Mouse (Mus musculus) small intestine, adult 2 months (tissue): Measurements from ENCODE around the gene Tmem205.

ENCODE experiments used
- CTCF ChIP-seq: fragments of 200-500 bp; IDR thresholded peaks from 2 replicates; pipeline ENCODE4 v1.5.1; 2012; ENCODE audit warnings: low read depth, mild to moderate bottlenecking, control low read depth, inconsistent platforms, low read length, moderate library complexity, mixed read lengths; ENCODE audit not compliant: insufficient replicate concordance, insufficient read length; ENCODE audit errors: extremely low read depth
- POLR2A ChIP-seq: fragments of 200-500 bp; IDR thresholded peaks from 2 replicates; pipeline ENCODE4 v1.6.1; 2012; ENCODE audit warnings: low read depth, mild to moderate bottlenecking, control low read depth, inconsistent platforms, low read length, moderate library complexity

DNA sequence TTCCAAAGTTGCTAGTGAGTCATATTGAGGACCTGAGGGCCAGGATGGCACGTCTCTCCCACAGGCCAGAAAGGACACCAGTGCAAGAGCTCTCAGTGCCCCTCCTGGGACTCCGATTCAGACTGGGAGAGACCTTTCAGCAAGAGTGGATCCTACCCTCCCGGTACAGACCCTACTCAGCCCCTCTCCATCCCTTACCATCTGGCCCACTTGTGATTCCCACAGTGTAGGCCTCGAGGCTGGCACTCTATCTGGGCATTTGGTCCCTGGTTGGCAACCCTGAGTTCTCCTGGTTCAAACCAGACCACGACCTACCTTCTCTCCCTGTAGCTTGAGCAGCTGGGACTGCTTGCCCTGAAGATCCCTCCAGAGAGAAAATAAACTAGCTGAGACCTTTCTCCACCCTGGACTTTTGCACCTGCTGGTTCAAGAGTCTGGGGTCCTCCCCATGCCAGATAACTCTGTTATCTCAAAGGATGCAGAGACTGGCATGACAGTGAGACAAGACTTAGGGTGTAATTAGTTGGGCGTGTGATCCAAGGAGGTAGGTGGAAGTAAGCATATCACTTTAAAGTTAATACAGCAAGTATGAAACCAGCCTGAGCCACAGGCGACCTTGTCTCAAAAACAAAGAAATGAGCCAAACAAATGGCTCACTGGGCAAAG, 8.2 kb upstream of the Tmem205 start:
- TF ChIP-seq CTCF: no peak
- TF ChIP-seq POLR2A: no peak
